Mouse (Mus musculus): Measurements from ENCODE around the gene Awat1. TPM values are rescaled to one million over a fixed set of nuclear protein-coding genes. Genes with fewer than 3 reads are reported as not detected.

The Awat1 gene
- polyA plus RNA-seq, 1 experiment from 2014 or later = not detected

DNA sequence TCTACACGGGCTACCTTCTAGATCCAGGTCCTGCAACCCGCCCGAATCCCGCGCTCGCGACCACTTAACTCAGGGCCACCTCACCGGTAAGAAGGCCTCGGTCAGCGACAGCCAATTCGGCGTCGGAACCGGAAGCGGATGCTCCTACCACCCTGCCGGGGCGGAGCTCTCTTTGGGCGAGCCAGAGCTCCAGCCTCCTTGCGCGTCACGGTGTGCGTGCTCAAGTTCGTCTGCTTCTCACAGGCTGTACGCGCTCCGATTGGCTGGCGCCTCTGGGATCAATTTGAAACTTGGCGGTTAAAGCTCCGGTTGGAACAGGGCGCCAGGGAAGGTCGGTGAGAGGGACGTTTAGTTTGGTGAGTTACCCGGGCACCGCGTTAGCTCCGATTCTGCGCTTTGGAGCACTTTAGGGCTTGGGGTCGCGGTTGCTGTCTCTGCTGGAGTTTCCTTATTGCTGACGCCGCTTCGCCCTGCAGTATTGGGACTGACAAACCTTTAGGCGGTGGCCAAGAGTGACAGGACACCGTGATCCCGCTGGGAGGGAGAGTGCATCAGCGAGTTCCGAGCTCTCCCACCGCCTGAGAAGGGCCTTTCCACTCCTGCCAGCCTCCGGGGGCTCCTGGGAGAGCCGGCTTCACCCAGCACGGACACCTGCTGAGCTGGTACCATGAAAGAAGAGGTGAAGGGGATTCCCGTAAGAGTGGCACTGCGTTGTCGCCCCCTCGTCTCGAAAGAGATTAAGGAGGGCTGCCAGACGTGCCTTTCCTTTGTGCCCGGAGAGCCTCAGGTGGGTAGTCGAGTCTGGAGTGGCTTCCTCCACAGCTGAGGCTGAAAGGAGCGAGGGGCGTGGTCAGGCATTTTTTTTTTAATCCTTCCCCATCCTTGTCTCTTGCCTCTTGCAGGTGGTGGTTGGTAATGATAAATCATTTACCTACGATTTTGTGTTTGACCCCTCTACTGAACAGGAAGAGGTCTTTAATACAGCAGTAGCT is 54.0 kb downstream of the Awat1 start, which contains the start of gene Pdzd11:
Gene Pdzd11, minus strand, starts transcription at position 767 of the 992 bp plus-strand sequence.
- peaks cover 13% of the 10 kb centered on the region for H3K27me3 ChIP-seq (ENCODE audit: insufficient read depth, poor library complexity, severe bottlenecking)
- H3K36me3 ChIP-seq = peaks cover 38% of the 10 kb centered on the region
- 0 out of 2 replicates have a peak, but pooled peaks cover 11% of the 10 kb centered on the region for H3K4me1 ChIP-seq (replicated peaks)
- 22% methylated on average over 62 of the region's 62 CpGs for WGBS
- H3K9me3 ChIP-seq = no peaks in the 10 kb centered on the region
- peak within 1 kb of the TSS; percentile 70 for H3K4me3 ChIP-seq
- H3K27ac ChIP-seq = peak within 1 kb of the TSS; percentile 91
- DNase-seq (ENCODE audit: low spot score) = peak; percentile 91

Other genes with a start within 250 kb of the Awat1 start
- gene Otud6a, start 143.2 kb upstream of the Awat1 start, polyA plus RNA-seq (2016; fragmentation: Nextera tagmentation; extraction: Ambion mirVana) = not detected in 2 replicates
- gene Awat2, start 129.5 kb upstream of the Awat1 start, polyA plus RNA-seq (2016; fragmentation: Nextera tagmentation; extraction: Ambion mirVana) = 0.63 and 0.95 TPM in 2 replicates
- 36.0 and 39.2 TPM in 2 replicates for gene Igbp1, start 78.0 kb upstream of the Awat1 start, polyA plus RNA-seq (2016; fragmentation: Nextera tagmentation; extraction: Ambion mirVana)
- gene Dgat2l6, start 47.4 kb upstream of the Awat1 start, polyA plus RNA-seq (2016; fragmentation: Nextera tagmentation; extraction: Ambion mirVana) = not detected in 2 replicates
- not detected in 2 replicates for gene P2ry4, start 22.6 kb downstream of the Awat1 start, polyA plus RNA-seq (2016; fragmentation: Nextera tagmentation; extraction: Ambion mirVana)
- not detected in 2 replicates for gene Arr3, start 33.2 kb downstream of the Awat1 start, polyA plus RNA-seq (2016; fragmentation: Nextera tagmentation; extraction: Ambion mirVana)
- gene Kif4, start 53.5 kb downstream of the Awat1 start, polyA plus RNA-seq (2016; fragmentation: Nextera tagmentation; extraction: Ambion mirVana) = 32.2 and 39.0 TPM in 2 replicates
- gene Pdzd11, start 54.3 kb downstream of the Awat1 start, polyA plus RNA-seq (2016; fragmentation: Nextera tagmentation; extraction: Ambion mirVana) = 134 and 146 TPM in 2 replicates
- 8.6 and 9.9 TPM in 2 replicates for gene Gdpd2, start 157.6 kb downstream of the Awat1 start, polyA plus RNA-seq (2016; fragmentation: Nextera tagmentation; extraction: Ambion mirVana)
- 12.2 and 15.1 TPM in 2 replicates for gene Dlg3, start 195.5 kb downstream of the Awat1 start, polyA plus RNA-seq (2016; fragmentation: Nextera tagmentation; extraction: Ambion mirVana)

All from hindbrain, embryonic 10.5 days (tissue).